ENCODE assay signal across 24 mouse cellular contexts in the genomic region with DNA sequence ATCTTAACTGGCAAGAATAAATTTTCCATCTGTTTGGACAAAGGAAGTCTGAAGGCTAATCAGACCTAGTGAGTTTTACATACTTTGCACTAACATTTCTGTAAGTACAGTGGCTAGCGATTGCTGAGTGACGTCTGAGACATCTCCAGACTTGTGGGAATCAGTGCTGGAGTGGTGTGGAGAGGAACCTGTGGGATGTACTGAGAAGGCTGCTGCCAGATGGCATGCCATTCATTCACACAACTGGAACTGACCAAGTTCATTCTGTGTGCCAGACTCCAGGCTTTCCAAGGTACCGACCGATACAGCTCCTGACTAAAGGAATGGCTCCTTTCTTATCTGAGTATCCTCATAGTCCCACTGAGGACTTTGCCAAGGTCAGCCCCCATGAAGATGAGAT.
"Had no signal": no experiment of that assay in that cellular context is flagged by ENCODE, and none has a peak within 500 bp of the region (broad histone marks: within the 10 kb centered on the region; RNA-seq: fewer than 3 reads in every experiment).

No protein-coding gene starts in this region.

- H3K9ac ChIP-seq: forebrain, postnatal 0 days; hindbrain, embryonic 13.5 days; hindbrain, embryonic 15.5 days; kidney, embryonic 15.5 days; limb, embryonic 13.5 days; limb, embryonic 15.5 days; liver, embryonic 12.5 days; liver, embryonic 14.5 days had no signal

- H3K27me3 ChIP-seq: hindbrain, embryonic 15.5 days; kidney, embryonic 15.5 days; liver, embryonic 12.5 days had no signal

- H3K9me3 ChIP-seq: hindbrain, embryonic 13.5 days; hindbrain, embryonic 15.5 days; kidney, embryonic 15.5 days; limb, embryonic 13.5 days; limb, embryonic 15.5 days; liver, embryonic 12.5 days had no signal

- H3K4me2 ChIP-seq: hindbrain, embryonic 13.5 days; hindbrain, embryonic 15.5 days; kidney, embryonic 15.5 days; limb, embryonic 13.5 days; limb, embryonic 15.5 days; liver, embryonic 12.5 days had no signal

- ATAC-seq: forebrain, postnatal 0 days; intestine, embryonic 16.5 days; liver, embryonic 12.5 days had no signal

- H3K4me3 ChIP-seq: hindbrain, embryonic 13.5 days; hindbrain, embryonic 15.5 days; kidney, embryonic 15.5 days; limb, embryonic 13.5 days; limb, embryonic 15.5 days; liver, embryonic 12.5 days had no signal

- H3K4me1 ChIP-seq: hindbrain, embryonic 15.5 days; liver, embryonic 12.5 days had no signal

- DNase-seq: forebrain, postnatal 0 days; gastrocnemius, postnatal 14 days; gastrocnemius, postnatal 36 days; heart, adult 11 months; heart, postnatal 14 days; kidney, adult 11 months; kidney, adult 2 months; kidney, adult 9 months; kidney, postnatal 14 days; kidney, postnatal 36 days; layer of hippocampus, adult 9-11 months; layer of hippocampus, postnatal 36 days; left cerebral cortex, postnatal 4 days; lung, adult 18-20 months had no signal

- H3K36me3 ChIP-seq: hindbrain, embryonic 13.5 days; hindbrain, embryonic 15.5 days; kidney, embryonic 15.5 days; limb, embryonic 13.5 days; limb, embryonic 15.5 days; liver, embryonic 12.5 days had no signal

- H3K27ac ChIP-seq: hindbrain, embryonic 13.5 days; hindbrain, embryonic 15.5 days; hindbrain, postnatal 0 days; kidney, embryonic 15.5 days; kidney, postnatal 0 days; limb, embryonic 13.5 days; limb, embryonic 15.5 days; liver, embryonic 12.5 days; liver, embryonic 14.5 days had no signal
